ENCODE assay signal across 28 mouse cellular contexts in the genomic region with DNA sequence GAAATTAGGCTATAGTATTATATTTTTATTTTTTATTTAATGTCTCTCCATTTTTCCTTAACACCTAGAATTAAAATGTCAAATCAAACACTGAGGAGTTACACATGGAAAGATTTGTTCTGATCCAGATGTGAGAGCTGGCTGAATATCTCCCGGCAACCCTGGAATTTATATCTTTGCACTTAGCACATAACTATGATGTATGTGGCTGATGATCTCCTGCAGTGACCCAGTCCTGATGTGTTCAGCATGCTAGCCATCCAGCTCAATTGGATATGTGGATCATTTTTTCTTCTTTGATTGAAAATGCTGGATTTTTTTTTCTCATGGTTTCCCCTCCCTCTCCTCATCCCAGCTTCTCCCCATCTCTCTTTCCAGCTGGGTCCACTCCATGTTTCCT.
DNase-seq lines count a peak whose midpoint lies in the region; ATAC-seq lines count a peak whose summit lies in the region.
"Had no signal": no experiment of that assay in that cellular context is flagged by ENCODE, and none has a peak within 500 bp of the region (broad histone marks: within the 10 kb centered on the region; RNA-seq: fewer than 3 reads in every experiment).

No protein-coding gene starts in this region.

- H3K4me2 ChIP-seq in kidney, embryonic 15.5 days, result no peak overlapping the region
- H3K4me2 ChIP-seq: forebrain, embryonic 13.5 days; heart, embryonic 12.5 days; heart, embryonic 15.5 days; hindbrain, embryonic 13.5 days had no signal

- H3K9me3 ChIP-seq in kidney, embryonic 15.5 days (replicated peaks), result no peaks in the 10 kb centered on the region
- H3K9me3 ChIP-seq: forebrain, embryonic 10.5 days; forebrain, embryonic 13.5 days; heart, embryonic 12.5 days; heart, embryonic 15.5 days; hindbrain, embryonic 10.5 days; hindbrain, embryonic 13.5 days had no signal

- no peak overlapping the region for H3K9ac ChIP-seq in kidney, embryonic 15.5 days
- H3K9ac ChIP-seq: forebrain, embryonic 13.5 days; heart, embryonic 12.5 days; heart, embryonic 15.5 days; hindbrain, embryonic 13.5 days had no signal

- no peak for DNase-seq in kidney, postnatal 36 days
- DNase-seq in kidney, postnatal 10 days, result peak; percentile 9
- no peak for DNase-seq in kidney, adult 18-20 months
- peak; percentile 4 for DNase-seq in forelimb bud, embryonic 11.5 days (ENCODE audit: low read depth, low spot score)
- DNase-seq in mesoderm, embryonic 11.5 days (ENCODE audit: low read depth, low spot score), result peak; percentile 16
- DNase-seq in lung, postnatal 36 days, result no peak
- DNase-seq: adrenal gland, postnatal 10 days; adrenal gland, postnatal 36 days; B cell, adult 2 months; cerebellum, adult 18-20 months; cerebellum, adult 9-10 months; cerebellum, postnatal 14 days; gastrocnemius, adult 2 months; gastrocnemius, postnatal 14 days; heart, adult 18-20 months; heart, postnatal 10 days; heart, postnatal 36 days had no signal

- H3K4me3 ChIP-seq in kidney, embryonic 15.5 days (replicated peaks), result no peak overlapping the region
- H3K4me3 ChIP-seq: forebrain, embryonic 10.5 days; forebrain, embryonic 13.5 days; gastrocnemius, adult 2 months; heart, embryonic 12.5 days; heart, embryonic 15.5 days; hindbrain, embryonic 10.5 days; hindbrain, embryonic 13.5 days had no signal

- H3K27me3 ChIP-seq in kidney, embryonic 15.5 days, result no peaks in the 10 kb centered on the region
- H3K27me3 ChIP-seq: CH12.LX; forebrain, embryonic 13.5 days; heart, embryonic 12.5 days; heart, embryonic 15.5 days; hindbrain, embryonic 13.5 days; Patski had no signal

- no peak overlapping the region for H3K27ac ChIP-seq in kidney, embryonic 15.5 days
- H3K27ac ChIP-seq: forebrain, embryonic 10.5 days; forebrain, embryonic 13.5 days; gastrocnemius, adult 2 months; heart, embryonic 15.5 days; hindbrain, embryonic 10.5 days; hindbrain, embryonic 13.5 days had no signal

- no peaks in the 10 kb centered on the region for H3K4me1 ChIP-seq in kidney, embryonic 15.5 days
- H3K4me1 ChIP-seq: forebrain, embryonic 10.5 days; forebrain, embryonic 13.5 days; heart, embryonic 12.5 days; heart, embryonic 15.5 days; hindbrain, embryonic 10.5 days; hindbrain, embryonic 13.5 days had no signal

- no peaks in the 10 kb centered on the region for H3K36me3 ChIP-seq in kidney, embryonic 15.5 days
- H3K36me3 ChIP-seq: forebrain, embryonic 10.5 days; G1E; heart, embryonic 12.5 days; heart, embryonic 15.5 days; hindbrain, embryonic 10.5 days; hindbrain, embryonic 13.5 days had no signal

- WGBS in kidney, embryonic 15.5 days, result 72% methylated on average over 1 of the region's 1 CpGs

- peak; percentile 64; the same call in 1 of the 2 replicates for ATAC-seq in kidney, embryonic 15.5 days (replicated peaks; ENCODE audit: low FRiP score)
- ATAC-seq: forebrain, embryonic 13.5 days; forebrain, embryonic 16.5 days; Patski had no signal

Comparison
In these comparisons a context has a peak if more than half of its experiments do, and no peak if none do; other contexts are left out.
1. DNase-seq: peak in kidney, postnatal 10 days (single experiment), forelimb bud, embryonic 11.5 days (single experiment) and mesoderm, embryonic 11.5 days (single experiment); none in kidney, postnatal 36 days (0 of 2), kidney, adult 18-20 months (single experiment) and lung, postnatal 36 days (single experiment).